Mouse (Mus musculus) kidney, adult 2 months (tissue): Measurements from ENCODE around the gene Mpst.

ENCODE experiments used
- CTCF ChIP-seq: fragments of 200-500 bp; conservative IDR thresholded peaks from 2 replicates; pipeline ENCODE4 v1.5.1; 2011; ENCODE audit warnings: low read depth, mild to moderate bottlenecking, control low read depth, low read length, moderate library complexity, mixed read lengths; ENCODE audit not compliant: insufficient read depth, insufficient read length
- POLR2A ChIP-seq: fragments of 200-500 bp; IDR thresholded peaks from one replicate; pipeline ENCODE4 v1.6.1; 2011; ENCODE audit warnings: low read depth, low read length, control low read depth

DNA sequence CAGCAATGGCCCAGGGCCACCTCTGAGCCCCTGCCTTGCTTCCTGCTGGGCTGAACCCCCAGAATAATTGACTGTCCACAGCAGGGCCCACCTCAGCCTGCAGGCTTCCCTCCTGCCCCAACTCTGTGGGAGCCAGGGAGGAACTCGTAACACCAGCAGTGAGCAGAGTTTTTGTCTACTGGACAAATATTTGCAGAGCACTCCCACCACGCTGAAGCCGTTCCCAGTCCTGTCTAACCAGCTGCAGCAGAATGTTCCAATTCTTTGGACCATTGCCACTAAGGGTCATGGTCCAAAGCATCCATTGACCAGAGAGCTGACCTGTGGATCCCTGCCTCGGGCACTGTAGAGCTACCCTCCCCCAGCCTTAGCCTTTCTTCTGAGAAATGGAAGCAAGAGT lies 10.7 kb downstream of the Mpst start:
- TF ChIP-seq POLR2A, result no peak
- no peak for TF ChIP-seq CTCF
